Mouse (Mus musculus) urinary bladder, postnatal 10 days (tissue): Measurements from ENCODE around the gene Borcs6.

ENCODE experiments used
- DNase-seq: peaks from one replicate; pipeline ENCODE4 v3.0.0; 2022; ENCODE audit warnings: low spot score

Borcs6 gene

DNA sequence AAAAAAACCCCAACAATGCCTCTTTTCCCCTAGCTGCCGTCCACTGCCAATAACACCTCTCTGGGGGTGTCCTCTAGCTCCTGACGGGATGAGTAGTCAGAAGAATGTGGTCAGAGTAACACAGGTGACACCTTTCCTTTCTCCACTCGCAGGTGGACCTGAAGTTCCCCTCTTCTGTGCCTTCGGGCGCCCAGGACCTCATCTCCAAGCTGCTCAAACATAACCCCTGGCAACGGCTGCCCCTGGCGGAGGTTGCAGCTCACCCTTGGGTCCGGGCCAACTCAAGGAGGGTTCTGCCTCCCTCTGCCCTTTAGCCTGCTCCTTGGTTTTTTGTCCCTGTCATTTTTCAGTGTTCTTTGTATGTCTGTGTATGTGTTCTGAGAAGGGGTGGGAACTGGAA lies 8.8 kb upstream of the Borcs6 start:
- DNase-seq: no peak

DNA sequence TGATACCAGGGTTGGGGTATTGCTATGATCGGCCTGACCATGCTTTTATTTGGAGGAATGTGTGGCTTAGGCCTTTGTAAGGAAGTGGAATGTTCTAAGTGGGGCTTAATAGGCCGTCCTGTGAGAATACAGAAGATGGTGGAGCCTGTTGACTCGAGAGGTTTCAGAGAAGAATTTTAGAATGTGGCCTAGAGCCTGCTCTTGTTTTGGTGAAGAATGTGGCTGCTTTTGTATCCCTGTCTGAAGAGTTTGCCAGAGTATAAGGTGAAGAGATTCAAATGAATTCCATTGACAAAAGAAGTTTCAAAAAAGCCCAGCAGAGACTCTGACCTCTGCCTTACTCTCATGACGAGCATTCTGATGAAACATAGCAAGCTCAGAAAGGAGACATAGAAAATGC lies 7.7 kb upstream of the Borcs6 start:
- no peak for DNase-seq

DNA sequence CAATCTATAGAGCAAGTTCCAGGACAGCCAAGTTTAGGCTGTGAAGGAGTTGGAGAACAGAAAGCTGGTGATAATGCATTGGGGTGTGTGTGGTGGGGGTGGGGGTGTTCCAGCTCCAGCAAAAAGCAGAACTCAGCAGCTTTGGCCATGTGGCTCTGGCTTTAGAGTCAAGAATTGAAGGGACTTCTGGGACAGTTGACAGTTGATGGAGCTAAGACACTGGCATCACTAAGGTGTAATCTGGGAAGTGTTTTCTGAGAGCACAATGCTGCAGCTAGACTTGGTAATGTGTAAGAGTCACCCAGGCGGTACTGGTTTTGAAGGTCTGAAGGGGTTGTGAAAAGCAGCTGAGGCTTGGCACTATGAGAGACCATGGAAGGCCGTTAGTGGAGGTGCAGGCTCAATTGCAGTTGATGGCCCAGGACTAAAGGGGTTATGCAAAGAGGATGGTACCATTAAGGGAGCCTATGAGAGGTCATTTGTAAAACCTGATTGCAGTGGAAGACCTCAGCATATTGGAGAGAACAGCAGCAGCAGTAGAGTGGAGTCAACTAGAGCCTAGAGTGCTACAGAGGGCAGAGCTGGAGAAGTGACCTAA lies 6.6 kb upstream of the Borcs6 start:
- no peak for DNase-seq

DNA sequence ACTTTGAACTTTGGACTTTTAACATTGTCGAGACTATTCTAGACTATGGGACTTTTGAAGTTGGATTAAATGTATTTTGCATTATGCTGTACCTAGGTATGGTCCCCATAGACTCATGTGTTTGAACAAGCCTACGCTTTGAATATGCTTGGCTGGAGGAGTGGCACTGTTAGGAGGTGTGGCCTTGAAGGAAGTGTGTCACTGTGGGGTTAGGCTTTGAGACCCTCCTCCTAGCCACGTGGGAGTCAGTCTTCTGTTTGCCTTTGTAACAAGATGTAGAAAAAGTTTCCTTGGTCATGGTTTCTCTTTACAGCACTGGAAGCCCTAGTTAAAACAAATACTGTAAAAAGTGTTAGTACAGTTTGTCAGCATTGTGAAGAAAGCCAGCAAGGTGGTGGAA lies 5.7 kb upstream of the Borcs6 start:
- no peak for DNase-seq

DNA sequence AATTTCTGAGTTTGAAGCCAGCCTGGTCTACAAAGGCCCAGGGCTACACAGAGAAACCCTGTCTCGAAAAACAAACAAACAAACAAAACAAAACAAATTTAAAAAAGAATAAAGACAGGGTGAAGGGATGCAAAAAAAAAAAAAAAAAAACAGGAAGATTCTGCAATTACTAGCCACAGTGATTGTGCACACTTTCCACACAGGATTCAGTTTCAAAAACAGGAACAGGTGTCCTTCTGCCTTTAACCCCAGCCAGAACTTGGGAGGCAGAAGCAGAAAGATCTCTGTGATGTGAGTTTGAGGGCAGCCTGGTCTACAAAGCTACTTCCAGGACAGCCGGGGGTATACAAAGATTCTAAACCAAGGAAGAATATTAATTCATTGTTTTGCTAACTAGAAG lies 1.3 kb upstream of the Borcs6 start:
- no peak for DNase-seq

DNA sequence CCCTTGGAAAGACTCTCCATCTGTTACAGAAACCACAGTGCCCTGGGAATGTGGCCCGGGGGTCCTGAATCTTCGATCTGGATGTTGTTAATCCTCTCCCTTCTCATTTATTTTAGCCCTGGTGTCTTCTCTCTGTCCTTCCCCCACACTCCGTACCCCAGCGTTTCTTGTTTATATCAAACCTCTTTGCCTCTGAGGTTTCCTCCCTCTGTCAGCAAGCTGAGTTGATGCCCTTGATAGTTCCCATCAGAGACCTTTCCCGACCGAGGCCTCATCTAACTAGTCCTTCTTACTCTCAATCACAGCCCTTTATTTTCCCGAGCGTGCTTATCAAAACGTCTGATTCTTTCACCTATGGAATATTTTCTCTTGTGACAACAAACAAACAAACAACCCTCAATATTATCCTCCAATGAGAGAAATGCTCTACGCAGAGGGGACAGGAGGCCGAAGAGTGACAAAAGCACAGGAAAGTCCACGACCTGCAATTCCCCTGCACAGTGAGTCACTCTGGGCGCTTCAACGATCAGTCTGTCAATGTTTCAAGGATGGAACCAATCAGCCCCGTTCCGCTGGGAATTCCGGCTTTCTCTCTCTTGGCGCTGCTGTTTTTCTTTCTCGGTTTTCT lies 674 bp upstream of the Borcs6 start:
- DNase-seq: no peak

DNA sequence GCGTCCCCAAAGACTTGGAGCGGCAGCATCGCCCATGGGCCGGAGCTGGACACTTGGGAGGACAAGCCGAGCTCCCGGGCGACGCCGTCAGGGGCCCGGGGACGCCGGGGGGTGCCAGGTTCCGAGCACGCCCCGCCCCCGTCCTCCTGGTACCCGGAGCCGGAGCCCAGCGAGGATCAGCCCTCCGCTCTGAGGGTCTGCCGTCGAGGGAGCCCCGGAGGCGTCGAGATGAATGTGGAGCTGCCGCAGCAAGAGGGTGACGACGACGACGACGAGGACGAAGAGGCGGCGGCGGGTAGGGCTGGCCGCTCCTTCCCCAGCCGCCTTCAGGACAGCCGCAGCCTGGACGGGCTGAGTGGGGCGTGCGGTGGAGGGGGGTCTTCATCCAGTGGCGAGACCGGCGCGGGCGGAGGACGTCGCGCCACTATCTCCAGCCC lies 476 bp downstream of the Borcs6 start:
- no peak for DNase-seq

DNA sequence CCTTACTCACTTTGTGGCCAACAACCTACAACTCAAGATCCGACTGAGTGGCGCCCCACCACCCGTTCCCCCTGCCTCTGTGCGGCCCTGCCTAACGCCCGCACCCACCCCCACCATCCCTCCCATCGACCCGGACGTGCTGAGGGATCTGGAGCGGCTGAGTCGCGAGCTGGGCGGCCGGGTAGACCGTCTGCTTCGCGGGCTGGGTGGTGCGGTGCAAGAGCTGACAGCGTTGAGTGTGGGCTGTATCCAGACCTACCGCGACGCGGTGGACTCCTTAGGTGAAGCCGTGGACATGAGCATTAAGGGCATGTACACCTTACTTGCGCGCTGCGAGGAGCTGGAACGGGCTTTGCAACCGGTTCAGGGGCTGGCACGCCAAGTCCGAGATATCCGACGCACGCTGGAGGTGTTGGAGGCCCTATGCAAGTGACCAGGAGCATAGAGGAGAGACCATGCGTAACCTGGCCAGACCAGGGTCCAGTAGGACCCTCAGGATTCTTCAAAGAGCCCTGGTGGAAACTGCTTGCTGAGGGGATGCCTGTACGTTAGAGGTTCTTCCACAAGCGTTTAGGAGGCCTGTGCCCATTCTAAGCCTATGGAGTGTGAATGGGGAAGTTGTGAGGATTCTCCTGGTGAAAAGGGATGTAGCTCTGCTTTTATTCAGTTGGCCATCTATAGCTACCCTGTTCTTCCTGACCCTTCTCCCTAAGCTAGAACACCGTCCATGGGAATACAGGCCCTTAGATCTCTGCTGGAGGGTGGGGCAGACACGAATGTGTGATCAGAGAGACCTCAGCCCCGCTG lies 1.1 kb downstream of the Borcs6 start:
- DNase-seq: no peak

DNA sequence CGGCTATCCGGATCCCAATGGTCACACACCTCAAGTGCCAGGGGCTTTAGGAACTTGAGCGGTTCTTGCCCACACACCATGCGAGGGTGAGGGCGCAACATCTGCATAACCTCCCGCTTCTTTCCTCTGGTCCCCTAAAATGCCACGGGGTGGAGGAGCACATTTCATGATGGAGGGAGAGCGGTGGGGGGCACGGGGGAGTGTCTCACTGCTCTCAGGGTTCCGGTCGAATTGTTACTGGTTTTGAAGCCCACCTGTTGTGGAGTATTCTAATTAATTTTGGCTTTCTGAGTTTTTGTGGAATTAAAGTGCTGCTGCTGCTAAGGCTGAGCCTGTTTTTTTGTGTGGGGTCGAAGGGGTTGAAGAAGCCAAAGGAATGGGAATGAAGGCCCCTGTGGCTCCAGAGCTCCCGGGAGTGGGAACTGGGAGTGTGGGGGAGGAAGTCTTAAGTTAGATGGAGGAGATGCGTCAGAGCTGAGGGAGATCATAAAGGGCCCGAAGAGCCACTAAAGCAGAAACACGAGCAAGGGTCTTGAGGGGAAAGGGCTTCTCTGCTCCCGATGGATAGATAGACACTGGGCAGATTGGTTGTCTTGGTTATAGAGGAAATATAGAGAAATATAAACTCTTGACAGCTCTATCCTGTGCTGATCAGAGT lies 1.9 kb downstream of the Borcs6 start:
- DNase-seq: no peak

DNA sequence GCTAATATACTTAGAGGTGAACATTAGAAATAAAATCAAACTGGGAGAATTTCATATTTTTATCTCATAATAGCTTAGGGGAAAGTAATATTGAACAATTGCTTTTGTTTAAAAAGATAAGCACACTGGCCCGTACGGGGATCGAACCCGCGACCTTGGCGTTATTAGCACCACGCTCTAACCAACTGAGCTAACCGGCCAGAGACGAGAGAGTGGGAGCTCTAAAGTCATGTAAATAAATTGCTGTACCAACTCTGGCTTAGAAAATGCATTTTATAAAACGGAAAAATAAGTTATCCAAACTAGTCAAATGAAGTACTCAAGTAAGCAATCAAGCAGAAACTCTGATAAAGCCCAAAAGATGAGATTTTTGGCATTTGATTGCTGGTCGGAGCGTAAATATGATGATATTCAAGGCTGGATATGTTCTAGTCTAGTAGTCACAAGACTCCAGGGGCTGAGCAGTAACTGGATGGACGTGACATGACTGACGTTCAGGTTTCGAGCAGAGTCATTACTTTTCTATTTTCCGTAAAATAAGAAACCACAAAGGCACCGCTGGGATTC lies 2.8 kb downstream of the Borcs6 start:
- DNase-seq: no peak

DNA sequence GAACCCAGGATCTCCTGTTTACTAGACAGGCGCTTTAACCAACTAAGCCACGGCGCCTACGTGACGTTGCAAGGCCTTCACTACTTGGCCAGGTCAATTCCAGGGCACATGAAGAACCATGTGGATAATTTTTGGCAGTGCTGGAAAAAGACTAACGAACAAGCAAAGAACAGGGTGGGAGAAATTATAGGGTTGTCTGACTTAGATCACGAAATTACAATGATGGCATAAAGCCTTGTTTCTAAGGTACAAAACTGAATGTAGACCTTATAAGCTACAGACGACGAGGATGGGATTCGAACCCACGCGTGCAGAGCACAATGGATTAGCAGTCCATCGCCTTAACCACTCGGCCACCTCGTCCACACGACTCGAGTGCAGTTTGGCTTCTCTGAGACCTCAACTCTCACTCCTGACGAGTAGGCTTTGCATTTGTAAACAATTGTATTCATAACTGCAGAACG lies 3.3 kb downstream of the Borcs6 start:
- DNase-seq: peak; percentile 88

DNA sequence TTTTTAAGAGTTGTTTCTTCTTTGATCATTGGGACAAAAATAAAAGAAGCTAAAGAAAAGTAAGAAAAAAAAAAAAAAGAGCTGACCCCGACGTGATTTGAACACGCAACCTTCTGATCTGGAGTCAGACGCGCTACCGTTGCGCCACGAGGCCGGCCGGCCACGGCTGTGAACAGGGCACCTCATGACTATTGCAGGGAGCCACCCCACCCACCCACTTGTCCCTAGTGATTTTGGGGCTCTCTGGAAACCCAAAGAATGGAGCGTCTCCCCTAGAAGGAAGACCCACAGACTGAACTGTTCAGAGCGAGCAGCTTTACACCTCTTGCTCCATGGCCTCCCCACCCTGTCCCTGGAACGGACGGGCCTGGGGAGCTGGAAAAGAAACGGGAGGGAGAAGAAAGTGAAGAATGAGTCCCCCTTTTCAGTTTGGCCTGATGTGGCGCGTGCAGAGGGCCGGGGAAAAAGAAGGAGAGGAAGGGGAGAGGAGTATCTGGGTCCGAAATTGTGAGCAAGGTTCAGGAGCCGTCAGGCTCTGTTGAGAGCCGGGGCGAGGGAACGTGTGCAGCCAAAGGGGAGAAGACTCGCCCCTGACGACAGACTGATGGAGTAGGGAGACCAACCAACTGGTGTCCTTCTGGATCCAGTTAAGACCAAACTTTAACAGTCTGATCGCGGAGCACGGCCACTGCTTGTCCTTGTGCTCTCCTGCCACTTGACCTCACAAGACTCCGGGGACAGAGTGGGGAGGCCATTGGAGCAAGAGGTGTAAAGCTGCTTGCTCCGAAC lies 4.1 kb downstream of the Borcs6 start:
- DNase-seq: peak; percentile 64

DNA sequence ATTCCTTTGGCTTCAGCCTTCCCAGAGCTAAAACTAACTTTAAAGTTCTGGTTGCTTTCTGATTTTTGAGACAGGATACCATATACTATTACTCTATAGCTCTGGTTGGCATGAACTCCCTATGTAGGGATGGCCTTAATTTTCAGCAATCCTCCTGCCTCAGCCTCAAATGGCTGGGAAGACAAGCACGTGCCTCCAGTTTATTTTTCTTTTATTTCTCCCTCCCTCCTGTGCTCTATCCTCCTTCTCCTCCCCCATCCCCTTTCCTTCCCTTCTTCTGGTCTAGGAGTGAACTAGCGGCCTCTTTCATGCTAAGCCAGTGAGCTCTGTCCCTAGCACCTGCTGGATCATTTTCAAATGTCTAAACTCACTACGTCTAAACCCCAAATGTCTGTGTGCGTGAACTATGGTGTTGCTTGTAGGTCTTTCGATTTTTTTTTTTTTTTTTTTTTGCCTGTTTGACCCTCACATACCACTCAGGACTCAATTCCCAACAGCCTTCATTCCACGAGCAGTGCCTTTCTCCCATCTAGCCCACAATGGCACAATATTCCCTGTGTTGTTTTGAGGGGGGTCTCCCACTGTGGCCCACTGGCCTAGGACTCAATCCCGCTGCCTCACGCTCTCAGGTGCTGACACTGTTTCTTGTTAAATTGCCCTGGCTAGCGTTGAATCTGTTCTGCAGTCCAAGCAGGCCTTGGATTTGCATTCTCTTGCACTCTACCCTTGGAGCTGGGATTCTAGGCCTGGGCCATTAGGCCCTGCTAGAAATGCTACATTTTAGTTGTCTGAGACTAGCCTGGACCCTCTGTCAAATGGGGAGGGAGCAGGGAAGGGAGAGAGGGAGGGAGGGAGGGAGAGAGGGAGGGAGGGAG lies 5.0 kb downstream of the Borcs6 start:
- DNase-seq: no peak

DNA sequence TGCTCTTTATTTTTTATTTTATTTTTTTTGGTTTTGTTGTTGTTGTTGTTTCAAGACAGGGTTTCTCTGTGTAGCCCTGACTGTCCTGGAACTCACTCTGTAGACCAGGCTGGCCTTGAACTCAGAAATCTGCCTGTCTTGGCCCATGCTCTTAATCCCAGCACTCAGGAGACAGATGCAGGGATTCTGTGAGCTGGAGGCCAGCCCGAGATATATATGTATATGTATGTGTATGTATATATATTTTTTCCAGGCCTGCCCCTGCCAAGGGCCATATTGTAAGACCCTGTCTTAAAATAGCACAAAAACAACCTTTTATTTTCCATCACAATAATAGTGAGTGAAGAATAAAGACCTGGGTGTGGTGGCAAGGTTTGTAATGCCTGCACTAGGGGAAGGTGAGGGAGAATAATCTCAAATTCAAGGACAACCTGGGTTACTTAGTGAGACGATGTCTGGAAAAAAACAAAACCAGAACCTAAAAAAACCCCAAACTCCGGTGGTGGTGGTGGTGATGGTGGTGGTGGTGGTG lies 5.9 kb downstream of the Borcs6 start:
- DNase-seq: no peak

DNA sequence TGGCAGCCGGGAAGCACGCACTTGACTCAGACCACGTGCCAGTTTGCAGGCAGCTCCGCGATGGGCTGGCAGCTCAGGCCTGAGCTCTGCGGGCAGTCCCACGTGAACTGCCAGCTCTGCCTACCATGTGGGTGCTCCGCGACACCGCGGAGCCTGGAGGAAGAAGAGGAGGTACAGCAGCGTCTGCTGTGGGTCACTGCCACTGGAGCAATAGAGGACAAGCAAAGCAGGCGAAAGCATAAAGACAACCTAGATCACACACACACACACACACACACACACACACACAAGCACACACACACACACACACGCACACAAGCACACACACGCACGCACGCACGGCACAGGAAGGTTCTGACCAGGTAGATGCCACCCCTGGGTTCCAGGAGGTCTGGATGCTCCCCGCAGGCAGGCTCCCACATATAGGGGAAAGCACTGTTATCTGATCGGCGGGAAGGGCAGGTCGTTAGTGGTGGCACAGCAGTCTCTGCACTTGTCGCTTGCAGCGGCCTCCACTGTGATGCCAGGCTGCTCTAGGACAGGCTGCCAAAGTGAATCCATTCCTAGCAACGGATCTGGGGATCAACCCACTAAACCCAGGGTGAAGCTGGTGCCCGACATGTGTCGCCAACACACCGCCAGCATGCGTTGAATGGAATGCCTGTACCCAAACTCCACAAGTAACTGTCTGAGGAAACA lies 6.8 kb downstream of the Borcs6 start:
- DNase-seq: no peak

DNA sequence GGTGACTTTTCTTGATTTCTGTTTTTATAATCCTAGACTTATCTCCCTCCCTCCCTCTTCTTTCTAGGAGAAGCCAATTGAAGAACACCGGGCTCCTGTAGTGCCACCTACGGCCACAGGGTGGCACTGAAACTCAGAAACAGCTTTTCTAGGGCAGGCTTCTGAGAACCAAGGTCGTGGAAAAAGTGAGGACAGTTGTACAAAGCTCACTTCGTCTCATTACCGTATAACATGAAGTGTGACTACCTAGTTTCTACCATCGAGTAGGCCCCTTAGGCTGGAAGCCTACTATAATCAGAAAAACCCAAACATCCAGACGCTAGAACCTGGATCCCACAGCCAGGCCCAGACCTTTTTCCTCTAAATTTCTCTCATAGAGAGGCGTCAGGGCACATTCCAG lies 7.4 kb downstream of the Borcs6 start:
- DNase-seq: no peak

DNA sequence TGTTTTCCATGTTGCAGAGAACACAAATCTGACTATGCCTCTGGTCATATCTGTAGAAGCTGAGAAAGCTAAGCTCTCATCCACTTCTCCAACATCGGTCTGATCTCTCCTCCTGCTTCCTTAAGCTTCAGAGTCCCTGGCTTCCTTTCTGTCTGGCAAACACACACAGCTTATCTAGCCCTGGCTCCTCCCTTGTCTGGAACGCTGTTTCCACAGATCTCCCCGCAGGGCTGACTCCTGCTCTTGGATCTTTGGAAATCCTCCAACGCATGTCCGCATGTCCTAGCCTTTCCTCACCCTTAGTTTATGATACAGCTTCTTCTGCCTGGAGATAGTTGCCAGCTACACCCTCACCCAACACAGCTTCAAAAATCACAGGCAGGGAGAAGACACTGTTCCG lies 8.1 kb downstream of the Borcs6 start:
- DNase-seq: no peak

DNA sequence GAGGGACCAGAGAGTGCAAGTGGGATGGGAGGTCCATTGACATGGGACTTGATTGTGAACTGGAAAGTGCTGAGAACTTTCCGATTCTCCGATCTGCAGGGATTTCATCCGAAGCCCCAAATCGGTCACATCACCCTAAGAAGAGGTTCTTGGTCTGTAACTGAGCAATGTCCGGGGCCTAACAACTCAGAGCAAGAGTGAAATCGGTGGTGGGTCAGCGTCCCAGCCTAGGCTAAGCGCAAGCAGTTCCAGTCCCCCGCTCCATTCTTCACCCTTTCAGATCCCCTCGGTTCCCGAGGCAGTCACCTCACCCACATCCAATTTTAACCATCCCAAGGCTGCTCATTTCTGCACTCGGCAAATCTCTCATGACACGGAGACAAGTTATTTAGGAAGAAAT lies 10.6 kb downstream of the Borcs6 start:
- DNase-seq: no peak

DNA sequence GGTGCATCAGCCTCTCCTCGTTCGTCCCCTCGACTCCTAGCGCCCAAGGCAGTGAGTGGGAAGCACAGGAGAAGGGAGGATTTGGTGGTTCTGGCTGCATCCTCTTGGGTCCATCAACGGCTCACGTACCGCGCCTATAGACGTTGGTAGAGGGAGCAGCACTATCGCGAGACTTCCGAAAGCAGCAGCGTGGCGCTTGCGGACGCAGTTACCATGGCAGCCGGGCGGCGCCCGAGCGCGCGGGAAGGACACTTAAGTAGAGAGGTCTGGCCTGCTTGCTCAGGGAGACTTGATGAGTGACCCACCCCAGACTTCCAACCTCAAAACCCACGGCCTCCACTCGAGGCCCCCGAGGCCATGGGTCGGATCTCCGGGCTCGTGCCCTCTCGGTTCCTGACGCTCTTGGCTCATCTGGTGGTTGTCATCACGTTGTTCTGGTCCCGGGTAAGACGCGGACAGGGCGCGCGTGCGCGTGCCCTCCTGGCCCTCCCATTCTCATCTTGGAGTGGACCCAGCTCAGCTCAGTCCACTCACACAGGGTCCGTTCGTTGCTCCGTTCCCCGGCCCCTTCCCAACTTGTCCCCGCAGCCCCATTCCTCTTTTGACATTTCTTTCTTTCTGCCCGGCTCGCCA lies 11.2 kb downstream of the Borcs6 start, which contains the start of gene Tmem107:
TSS of gene Tmem107 (plus strand) at position 217 of the 633 bp plus-strand sequence.
- peak; percentile 82 for DNase-seq
